Mouse (Mus musculus): ENCODE data around the gene Cox4i2. TPM values are rescaled to one million over a fixed set of nuclear protein-coding genes. Genes with fewer than 3 reads are reported as not detected.
A peak's percentile ranks its signal among the peaks of the same experiment; 100 is the strongest.

Cox4i2 gene
- polyA plus RNA-seq, 1 experiment from 2014 or later: 5.8 TPM

- 38% methylated on average over 7 of the region's 7 CpGs for WGBS
- Histone ChIP-seq H3K4me2 (replicated peaks) (no peak overlapping the region), H3K27ac (0 out of 2 replicates have a peak overlapping the region, but pooled peaks have one; percentile 3), H3K36me3 (replicated peaks; ENCODE audit: control insufficient read depth, insufficient read depth) (no peaks in the 10 kb centered on the region), H3K4me3 (replicated peaks; ENCODE audit: low read length) (no peak overlapping the region), H3K9ac (no peak overlapping the region), H3K9me3 (ENCODE audit: control insufficient read depth, low read length) (no peaks in the 10 kb centered on the region), H3K27me3 (ENCODE audit: control insufficient read depth, insufficient read depth, low read length) (no peaks in the 10 kb centered on the region), H3K4me1 (replicated peaks; ENCODE audit: control insufficient read depth, insufficient read depth, low read length) (peaks cover 13% of the 10 kb centered on the region)
- ATAC-seq (ENCODE audit: low FRiP score) (peak; percentile 28; the same call in 1 of the 2 replicates), DNase-seq (ENCODE audit: low spot score) (no peak)
Measured at GRCm38 (mm10) chr2:152729636-152730020, 24.3 kb upstream of the Cox4i2 start.

GRCm38 (mm10) chr2:152733201-152733600 lies 20.8 kb upstream of the Cox4i2 start:
- H3K27me3 ChIP-seq (ENCODE audit: control insufficient read depth, insufficient read depth, low read length): no peaks in the 10 kb centered on the region
- whole genome bisulfite sequencing: 92% methylated on average over 2 of the region's 2 CpGs
- H3K4me3 ChIP-seq (replicated peaks; ENCODE audit: low read length): no peak overlapping the region
- H3K9me3 ChIP-seq (ENCODE audit: control insufficient read depth, low read length): no peaks in the 10 kb centered on the region
- DNase-seq (ENCODE audit: low spot score) (no peak), ATAC-seq (ENCODE audit: low FRiP score) (no peak)
- H3K36me3 ChIP-seq (replicated peaks; ENCODE audit: control insufficient read depth, insufficient read depth): no peaks in the 10 kb centered on the region
- H3K4me1 ChIP-seq (replicated peaks; ENCODE audit: control insufficient read depth, insufficient read depth, low read length): peaks cover 43% of the 10 kb centered on the region
- no peak overlapping the region for H3K9ac ChIP-seq
- no peak overlapping the region for H3K4me2 ChIP-seq (replicated peaks)
- no peak overlapping the region for H3K27ac ChIP-seq

- H3K9ac ChIP-seq: peak overlapping the region; percentile 69
- H3K4me1 ChIP-seq (replicated peaks; ENCODE audit: control insufficient read depth, insufficient read depth, low read length): peaks cover 44% of the 10 kb centered on the region
- H3K36me3 ChIP-seq (replicated peaks; ENCODE audit: control insufficient read depth, insufficient read depth): no peaks in the 10 kb centered on the region
- peak overlapping the region; percentile 66 for H3K27ac ChIP-seq
- WGBS: 11% methylated on average over 10 of the region's 10 CpGs
- no peak for DNase-seq (ENCODE audit: low spot score)
- peak overlapping the region; percentile 89 for H3K4me2 ChIP-seq (replicated peaks)
- H3K9me3 ChIP-seq (ENCODE audit: control insufficient read depth, low read length): no peaks in the 10 kb centered on the region
- peak overlapping the region; percentile 51 for H3K4me3 ChIP-seq (replicated peaks; ENCODE audit: low read length)
- ATAC-seq (ENCODE audit: low FRiP score): no peak
- H3K27me3 ChIP-seq (ENCODE audit: control insufficient read depth, insufficient read depth, low read length): no peaks in the 10 kb centered on the region
Measured at GRCm38 (mm10) chr2:152734501-152734900, 19.5 kb upstream of the Cox4i2 start.

- Histone ChIP-seq H3K27me3 (ENCODE audit: control insufficient read depth, insufficient read depth, low read length) (no peaks in the 10 kb centered on the region), H3K4me1 (replicated peaks; ENCODE audit: control insufficient read depth, insufficient read depth, low read length) (peaks cover 45% of the 10 kb centered on the region), H3K27ac (peak overlapping the region; percentile 83), H3K9me3 (ENCODE audit: control insufficient read depth, low read length) (no peaks in the 10 kb centered on the region), H3K4me3 (replicated peaks; ENCODE audit: low read length) (peak overlapping the region; percentile 51), H3K4me2 (replicated peaks) (peak overlapping the region; percentile 89), H3K36me3 (replicated peaks; ENCODE audit: control insufficient read depth, insufficient read depth) (no peaks in the 10 kb centered on the region), H3K9ac (peak overlapping the region; percentile 69)
- WGBS: 1% methylated on average over 25 of the region's 28 CpGs
- DNase-seq (ENCODE audit: low spot score) (peak; percentile 95), ATAC-seq (ENCODE audit: low FRiP score) (peak; percentile 88)
Measured at GRCm38 (mm10) chr2:152734984-152735383, 19.0 kb upstream of the Cox4i2 start.

- no peaks in the 10 kb centered on the region for H3K36me3 ChIP-seq (replicated peaks; ENCODE audit: control insufficient read depth, insufficient read depth)
- peaks cover 46% of the 10 kb centered on the region for H3K4me1 ChIP-seq (replicated peaks; ENCODE audit: control insufficient read depth, insufficient read depth, low read length)
- peak; percentile 79 for DNase-seq (ENCODE audit: low spot score)
- ATAC-seq (ENCODE audit: low FRiP score): peak; percentile 74
- peak within 1 kb of the TSS; percentile 89 for H3K4me2 ChIP-seq (replicated peaks)
- WGBS: under 1% methylated on average over 28 of the region's 28 CpGs
- peak within 1 kb of the TSS; percentile 83 for H3K27ac ChIP-seq
- no peaks in the 10 kb centered on the region for H3K27me3 ChIP-seq (ENCODE audit: control insufficient read depth, insufficient read depth, low read length)
- no peaks in the 10 kb centered on the region for H3K9me3 ChIP-seq (ENCODE audit: control insufficient read depth, low read length)
- H3K4me3 ChIP-seq (replicated peaks; ENCODE audit: low read length): peak within 1 kb of the TSS; percentile 51
- H3K9ac ChIP-seq: peak within 1 kb of the TSS; percentile 69
Measured at GRCm38 (mm10) chr2:152736090-152736601, 17.8 kb upstream of the Cox4i2 start, which contains the start of gene Id1. Id1 (plus strand) TSS chr2:152736251.

- DNase-seq (ENCODE audit: low spot score) (no peak), ATAC-seq (ENCODE audit: low FRiP score) (no peak)
- Histone ChIP-seq H3K4me3 (replicated peaks; ENCODE audit: low read length) (peak overlapping the region; percentile 51), H3K36me3 (replicated peaks; ENCODE audit: control insufficient read depth, insufficient read depth) (no peaks in the 10 kb centered on the region), H3K27me3 (ENCODE audit: control insufficient read depth, insufficient read depth, low read length) (no peaks in the 10 kb centered on the region), H3K4me1 (replicated peaks; ENCODE audit: control insufficient read depth, insufficient read depth, low read length) (peaks cover 51% of the 10 kb centered on the region), H3K4me2 (replicated peaks) (peak overlapping the region; percentile 89), H3K9ac (peak overlapping the region; percentile 69), H3K27ac (peak overlapping the region; percentile 83), H3K9me3 (ENCODE audit: control insufficient read depth, low read length) (no peaks in the 10 kb centered on the region)
- WGBS: under 1% methylated on average over 22 of the region's 22 CpGs
Measured at GRCm38 (mm10) chr2:152736748-152737147, 17.2 kb upstream of the Cox4i2 start.

- H3K9ac ChIP-seq: peak overlapping the region; percentile 69
- H3K27me3 ChIP-seq (ENCODE audit: control insufficient read depth, insufficient read depth, low read length): no peaks in the 10 kb centered on the region
- peak overlapping the region; percentile 83 for H3K27ac ChIP-seq
- peak overlapping the region; percentile 51 for H3K4me3 ChIP-seq (replicated peaks; ENCODE audit: low read length)
- H3K4me1 ChIP-seq (replicated peaks; ENCODE audit: control insufficient read depth, insufficient read depth, low read length): peaks cover 51% of the 10 kb centered on the region
- DNase-seq (ENCODE audit: low spot score) (no peak), ATAC-seq (ENCODE audit: low FRiP score) (no peak)
- H3K9me3 ChIP-seq (ENCODE audit: control insufficient read depth, low read length): no peaks in the 10 kb centered on the region
- H3K4me2 ChIP-seq (replicated peaks): peak overlapping the region; percentile 89
- H3K36me3 ChIP-seq (replicated peaks; ENCODE audit: control insufficient read depth, insufficient read depth): no peaks in the 10 kb centered on the region
- 10% methylated on average over 10 of the region's 10 CpGs for WGBS
Measured at GRCm38 (mm10) chr2:152737306-152738221, 16.4 kb upstream of the Cox4i2 start.

- peak overlapping the region; percentile 83 for H3K27ac ChIP-seq
- DNase-seq (ENCODE audit: low spot score) (no peak), ATAC-seq (ENCODE audit: low FRiP score) (no peak)
- H3K27me3 ChIP-seq (ENCODE audit: control insufficient read depth, insufficient read depth, low read length): no peaks in the 10 kb centered on the region
- peak overlapping the region; percentile 51 for H3K4me3 ChIP-seq (replicated peaks; ENCODE audit: low read length)
- peak overlapping the region; percentile 89 for H3K4me2 ChIP-seq (replicated peaks)
- H3K9ac ChIP-seq: peak overlapping the region; percentile 69
- H3K36me3 ChIP-seq (replicated peaks; ENCODE audit: control insufficient read depth, insufficient read depth): no peaks in the 10 kb centered on the region
- H3K9me3 ChIP-seq (ENCODE audit: control insufficient read depth, low read length): no peaks in the 10 kb centered on the region
- WGBS: 59% methylated on average over 2 of the region's 2 CpGs
- H3K4me1 ChIP-seq (replicated peaks; ENCODE audit: control insufficient read depth, insufficient read depth, low read length): peaks cover 51% of the 10 kb centered on the region
Measured at GRCm38 (mm10) chr2:152738341-152738740, 15.6 kb upstream of the Cox4i2 start.

GRCm38 (mm10) chr2:152739031-152739841 lies 14.7 kb upstream of the Cox4i2 start:
- Histone ChIP-seq H3K4me3 (replicated peaks; ENCODE audit: low read length) (peak overlapping the region; percentile 36), H3K27me3 (ENCODE audit: control insufficient read depth, insufficient read depth, low read length) (no peaks in the 10 kb centered on the region), H3K9me3 (ENCODE audit: control insufficient read depth, low read length) (no peaks in the 10 kb centered on the region), H3K4me2 (replicated peaks) (peak overlapping the region; percentile 89), H3K9ac (peak overlapping the region; percentile 69), H3K36me3 (replicated peaks; ENCODE audit: control insufficient read depth, insufficient read depth) (no peaks in the 10 kb centered on the region), H3K4me1 (replicated peaks; ENCODE audit: control insufficient read depth, insufficient read depth, low read length) (peaks cover 47% of the 10 kb centered on the region), H3K27ac (peak overlapping the region; percentile 83)
- WGBS: 1% methylated on average over 33 of the region's 36 CpGs
- ATAC-seq (ENCODE audit: low FRiP score): peak; percentile 19
- DNase-seq (ENCODE audit: low spot score): peak; percentile 60

Measured in hindbrain, embryonic 14.5 days (tissue).